Mouse (Mus musculus) c-Kit-positive CD71-positive TER-119-positive erythroid progenitor cells, embryonic 14.5 days (primary cell): ENCODE measurements around the gene Fbxw7.

ENCODE experiments used
- DNase-seq: peaks from one replicate; pipeline ENCODE4 v3.0.0-alpha.2; 2013; ENCODE audit warnings: low spot score

Fbxw7 gene

GRCm38 (mm10) chr3:84952135-84952534 lies 137.1 kb downstream of the Fbxw7 start:
- DNase-seq: no peak

GRCm38 (mm10) chr3:84952585-84953187 lies 137.6 kb downstream of the Fbxw7 start:
- DNase-seq: no peak

DNA sequence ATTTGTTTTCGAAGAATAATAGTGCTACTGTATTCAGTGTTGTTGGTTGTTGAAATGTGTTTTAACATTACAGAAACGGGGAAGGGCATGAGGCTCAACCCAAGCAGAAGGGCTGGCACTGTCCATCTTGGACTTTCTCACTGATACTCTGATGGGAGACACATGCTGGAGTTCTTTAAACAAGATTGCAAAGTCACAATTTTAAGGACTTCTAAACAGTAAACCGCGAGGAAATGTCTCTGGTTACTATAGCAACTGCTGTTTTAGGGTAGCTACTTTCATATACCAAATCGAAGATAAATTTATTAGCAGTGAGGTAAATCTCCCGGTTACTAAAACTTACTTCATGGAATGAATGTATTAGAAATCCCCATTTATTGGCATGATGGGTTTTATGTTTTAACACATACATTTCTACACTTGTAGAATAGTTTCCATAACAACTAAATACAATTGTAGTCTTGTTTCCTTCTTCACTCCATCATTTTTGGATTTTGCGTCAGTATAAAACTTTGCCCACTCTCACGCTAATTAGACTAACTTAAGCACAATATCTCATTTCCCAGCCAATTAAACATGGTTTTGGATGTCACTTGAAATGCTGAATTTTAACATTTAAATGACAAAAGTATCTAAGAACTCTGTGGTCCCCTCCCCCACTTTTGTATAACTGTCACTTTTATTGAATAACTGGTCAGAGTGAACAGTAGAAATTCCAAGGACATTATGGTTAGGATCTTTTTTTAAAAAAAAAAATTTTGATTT lies 140.1 kb downstream of the Fbxw7 start:
- DNase-seq: no peak

DNA sequence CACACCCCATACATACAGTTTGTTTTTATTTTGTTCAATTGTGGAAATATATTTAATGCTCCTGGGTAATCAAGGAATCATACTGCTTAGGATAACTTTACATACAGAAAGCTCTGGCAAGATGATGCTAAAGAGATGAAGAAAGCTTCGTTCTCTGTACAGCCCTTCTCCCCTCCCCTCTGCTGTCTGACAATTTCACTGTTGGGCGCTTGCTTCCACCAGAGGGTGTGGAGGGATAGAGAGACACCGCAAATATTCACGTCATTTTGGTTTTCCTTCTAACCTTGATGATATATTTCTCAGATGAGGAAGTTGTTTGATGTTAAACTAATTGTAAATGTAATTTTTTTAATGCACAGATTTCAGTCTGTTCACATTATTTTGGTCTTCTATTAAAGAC lies 140.8 kb downstream of the Fbxw7 start:
- DNase-seq: no peak

GRCm38 (mm10) chr3:84965156-84965555 lies 150.1 kb downstream of the Fbxw7 start:
- DNase-seq: no peak

DNA sequence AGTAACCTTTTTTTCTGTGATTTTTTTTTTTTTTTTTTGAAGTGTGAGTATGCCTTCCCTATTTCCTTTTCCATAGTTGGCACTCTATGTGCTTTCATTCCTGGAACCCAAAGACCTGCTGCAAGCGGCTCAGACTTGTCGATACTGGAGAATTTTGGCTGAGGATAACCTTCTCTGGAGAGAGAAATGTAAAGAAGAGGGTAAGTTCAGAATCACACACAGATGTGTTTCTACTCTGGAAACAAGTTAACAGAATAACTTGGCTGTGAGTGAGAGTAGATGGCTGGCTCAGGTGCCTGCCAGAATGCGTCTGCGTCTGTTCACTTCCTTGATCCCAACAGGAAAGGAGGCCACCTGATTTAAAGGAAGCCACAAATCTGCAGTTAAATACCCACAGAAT lies 152.3 kb downstream of the Fbxw7 start:
- DNase-seq: no peak

- DNase-seq: no peak
Observed at GRCm38 (mm10) chr3:84971561-84971960, 156.5 kb downstream of the Fbxw7 start.

DNA sequence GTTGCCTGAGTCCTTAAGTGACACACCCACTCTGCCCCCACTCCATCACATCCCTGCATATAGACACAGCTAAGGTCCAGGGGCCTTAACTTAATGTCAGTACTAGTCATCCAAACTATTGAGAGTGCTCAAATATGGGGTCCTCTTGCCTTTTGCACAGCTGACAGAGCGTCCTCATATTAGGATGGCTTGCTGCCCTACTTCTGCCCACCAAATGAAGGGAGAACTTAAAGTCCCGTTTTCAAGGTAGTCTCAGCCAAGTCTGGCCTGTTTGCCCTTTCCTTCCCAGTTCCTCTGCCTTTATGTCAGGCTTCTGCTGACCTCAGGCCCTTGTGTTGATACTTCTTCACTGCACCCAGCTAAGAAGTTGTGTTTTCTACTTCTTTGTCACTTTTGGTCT lies 157.8 kb downstream of the Fbxw7 start:
- DNase-seq: no peak

DNA sequence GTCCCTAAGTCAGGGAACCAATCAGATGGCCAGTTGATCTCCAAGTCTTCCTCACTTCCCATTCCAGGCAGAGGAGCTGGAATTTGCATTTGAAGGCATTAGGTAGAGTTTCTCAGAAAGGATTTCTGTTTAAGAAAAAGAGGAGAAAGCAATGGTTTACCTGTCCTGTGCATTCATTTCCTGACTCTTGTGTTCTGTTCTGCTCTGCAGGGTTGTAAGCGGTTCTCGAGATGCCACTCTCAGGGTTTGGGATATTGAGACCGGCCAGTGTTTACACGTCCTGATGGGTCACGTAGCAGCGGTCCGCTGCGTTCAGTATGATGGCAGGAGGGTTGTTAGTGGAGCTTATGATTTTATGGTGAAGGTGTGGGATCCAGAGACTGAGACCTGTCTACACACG lies 159.1 kb downstream of the Fbxw7 start:
- DNase-seq: no peak

DNA sequence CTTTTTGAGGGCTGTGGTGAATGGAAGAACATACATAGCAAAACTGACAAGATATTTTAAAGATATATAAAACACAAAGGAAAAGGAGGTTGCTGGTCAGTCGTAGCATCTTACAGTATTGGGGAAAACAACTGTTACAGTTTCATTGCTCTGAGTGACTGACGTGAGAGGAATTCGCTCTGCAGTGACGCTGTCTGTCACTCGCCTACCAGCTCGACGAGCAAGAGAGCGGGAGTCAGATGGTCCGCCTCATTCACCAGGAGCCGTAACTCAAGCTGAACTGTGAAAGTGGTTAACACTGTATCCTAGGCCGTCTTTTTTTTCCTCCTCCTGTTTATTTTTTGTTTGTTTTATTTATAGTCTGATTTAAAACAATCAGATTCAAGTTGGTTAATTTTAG lies 163.6 kb downstream of the Fbxw7 start:
- no peak for DNase-seq

DNA sequence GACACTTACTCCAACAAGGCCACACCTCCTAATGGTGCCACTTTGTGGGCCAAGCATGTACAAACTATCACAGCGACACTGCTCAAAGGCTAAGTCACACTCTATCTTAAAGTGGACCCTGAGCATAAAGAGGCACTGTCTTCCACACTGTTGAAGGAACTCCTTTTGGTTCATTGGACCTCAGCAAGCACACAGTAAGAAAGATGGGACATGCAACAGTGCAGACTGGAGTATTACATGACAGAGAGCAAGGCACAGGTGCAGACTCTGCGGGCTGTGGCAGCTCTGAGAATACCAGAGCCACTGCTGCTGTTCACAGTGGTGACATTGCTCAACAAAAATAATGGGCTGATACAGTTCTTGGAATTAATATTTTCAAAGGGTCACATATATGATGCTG lies 165.1 kb downstream of the Fbxw7 start:
- no peak for DNase-seq

DNA sequence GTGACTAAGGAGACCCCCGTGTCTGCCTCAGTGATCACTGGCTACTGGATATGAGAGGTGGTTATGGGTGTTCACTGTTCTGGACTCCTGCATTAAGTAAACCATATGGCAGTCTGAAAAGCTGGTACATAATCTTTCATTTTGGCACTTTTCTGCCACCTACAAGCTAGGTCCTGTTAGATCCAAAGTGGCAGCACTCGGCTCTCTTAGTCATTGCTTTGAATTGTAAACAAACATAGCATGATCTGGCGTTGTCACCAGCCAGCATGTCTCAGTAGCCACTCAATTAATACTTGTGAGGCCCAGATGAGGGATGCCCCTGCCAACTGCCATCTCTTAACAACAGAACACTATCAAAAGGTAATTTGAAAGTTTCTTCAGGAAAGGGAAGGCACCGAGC lies 167.6 kb downstream of the Fbxw7 start:
- DNase-seq: no peak

DNA sequence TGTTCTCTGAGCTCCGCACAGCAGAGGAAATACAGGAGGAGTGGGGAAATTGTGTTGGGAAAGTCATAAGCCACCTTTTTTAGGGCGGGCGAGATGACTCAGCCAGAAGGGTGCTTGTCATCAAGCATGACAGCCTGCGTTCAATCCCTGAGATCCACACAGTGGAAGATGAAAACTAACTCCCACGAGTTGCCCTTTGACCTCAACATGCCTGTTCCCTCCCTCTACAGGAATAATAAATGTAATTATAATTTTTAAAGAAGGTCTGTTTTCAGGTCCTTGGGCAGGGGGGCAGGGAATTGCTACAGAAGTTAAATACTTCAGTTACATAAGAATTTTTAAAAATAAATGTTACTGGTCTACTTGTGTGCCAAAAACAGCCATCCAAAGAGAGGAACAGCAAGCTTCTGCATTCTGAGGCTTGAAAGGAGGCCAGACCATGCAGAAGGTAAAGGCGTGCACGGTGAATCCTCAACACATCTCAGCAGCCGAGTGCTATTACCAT lies 170.1 kb downstream of the Fbxw7 start:
- no peak for DNase-seq

- DNase-seq: no peak
Observed at GRCm38 (mm10) chr3:84988880-84989279, 173.8 kb downstream of the Fbxw7 start.

- DNase-seq: no peak
Observed at GRCm38 (mm10) chr3:85005257-85005656, 190.2 kb downstream of the Fbxw7 start.

- DNase-seq: no peak
Observed at GRCm38 (mm10) chr3:85012889-85013288, 197.8 kb downstream of the Fbxw7 start.

DNA sequence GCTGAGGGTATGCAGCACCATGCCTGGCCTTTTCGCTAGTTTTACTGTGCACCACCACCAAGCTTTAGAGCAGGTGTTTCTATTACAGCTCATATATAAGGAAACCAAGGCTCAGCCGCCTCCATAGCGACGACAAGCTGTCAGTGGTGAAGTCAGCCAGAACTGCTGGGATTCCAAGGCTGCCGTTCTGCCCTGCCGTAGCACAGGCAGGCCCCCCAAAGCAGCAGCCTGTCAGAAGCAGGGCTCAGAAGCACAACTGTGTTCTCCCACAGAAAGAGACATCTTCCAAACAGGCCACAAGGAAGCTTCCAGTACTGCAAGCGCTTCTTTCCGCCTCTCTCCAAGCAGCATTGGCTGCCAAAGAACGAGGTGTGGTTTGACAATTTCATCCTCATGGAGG lies 200.6 kb downstream of the Fbxw7 start:
- DNase-seq: no peak

DNA sequence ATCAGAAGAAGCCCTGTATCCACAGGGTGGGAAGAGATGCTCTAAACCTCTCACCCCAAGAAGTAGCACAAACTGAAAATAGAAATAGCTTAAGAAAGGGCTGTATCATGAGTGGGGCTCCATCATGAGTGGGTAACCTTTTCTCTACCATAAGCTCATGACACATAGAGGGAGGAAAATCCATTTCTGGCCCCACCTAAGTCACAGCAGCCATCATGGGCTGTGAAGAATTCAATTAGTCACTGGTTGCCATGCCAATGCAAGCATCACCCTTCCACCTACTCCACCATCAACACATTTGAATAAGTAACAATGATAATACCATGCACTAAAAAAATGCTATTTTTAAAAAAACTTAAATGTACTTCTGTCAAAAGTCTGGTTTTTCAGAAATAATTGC lies 205.1 kb downstream of the Fbxw7 start:
- no peak for DNase-seq

DNA sequence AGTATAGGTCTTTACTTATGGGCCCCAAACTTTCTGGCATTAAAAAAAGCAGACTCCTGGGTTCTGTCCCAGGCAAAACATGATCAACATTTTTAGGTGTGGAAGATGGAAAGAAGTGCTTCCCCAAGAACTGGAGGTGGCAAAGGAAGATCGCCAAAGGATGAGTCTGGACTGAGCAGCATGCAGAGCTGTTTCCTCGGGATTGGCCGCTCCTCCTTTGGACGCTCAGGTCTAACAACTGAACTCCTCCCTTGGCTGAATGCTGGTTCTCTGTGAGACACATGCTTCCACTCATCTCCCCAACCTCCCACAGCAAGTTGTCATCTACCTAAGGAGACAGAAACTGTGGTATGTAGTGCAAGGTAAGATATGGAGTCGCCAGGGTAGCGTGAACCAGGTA lies 206.7 kb downstream of the Fbxw7 start:
- DNase-seq: no peak

- DNase-seq: no peak
Observed at GRCm38 (mm10) chr3:85022800-85023199, 207.7 kb downstream of the Fbxw7 start.

GRCm38 (mm10) chr3:85024237-85024636 lies 209.2 kb downstream of the Fbxw7 start:
- DNase-seq: no peak

DNA sequence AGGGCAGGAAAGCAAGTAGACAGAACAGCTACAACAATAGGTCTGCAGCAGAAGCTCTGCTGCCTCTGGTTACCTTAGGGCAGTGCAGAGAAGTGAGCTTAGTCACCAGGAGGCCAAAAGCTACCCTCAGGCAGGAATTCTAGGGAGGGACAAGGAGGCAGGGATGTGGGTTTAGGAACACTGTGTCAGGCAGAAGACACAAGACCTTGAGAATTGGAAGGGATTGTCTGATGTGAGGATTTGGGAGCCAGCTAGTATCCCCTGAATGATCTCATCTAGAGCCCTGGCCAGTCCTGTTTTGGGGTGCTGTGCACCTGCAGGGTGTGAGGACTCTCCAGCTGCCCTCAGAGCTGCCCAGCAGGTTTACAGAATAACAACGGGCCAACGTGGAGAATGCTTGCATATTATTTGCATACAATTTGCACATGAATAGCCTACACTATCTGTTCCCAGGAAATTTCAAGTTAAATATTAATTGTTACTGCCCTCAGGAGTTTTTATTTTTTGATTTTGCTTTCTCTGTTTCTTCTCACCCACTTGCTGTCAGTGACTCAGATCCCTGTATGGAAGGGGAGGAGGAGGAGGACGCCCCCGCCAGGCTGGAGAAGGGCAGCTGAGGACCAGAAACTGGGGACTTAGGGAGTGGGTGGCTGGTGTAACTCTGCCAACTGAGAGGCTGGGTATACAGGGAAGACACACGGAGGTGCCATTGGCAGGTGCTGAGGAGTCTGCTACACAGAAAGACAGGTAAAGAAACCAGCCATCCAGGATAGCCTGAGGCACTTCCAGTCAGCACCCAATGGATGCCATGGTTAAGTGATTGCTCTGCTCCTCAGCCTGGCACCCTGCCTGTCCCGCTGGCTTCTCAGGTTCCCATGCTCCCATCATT lies 210.0 kb downstream of the Fbxw7 start:
- no peak for DNase-seq
